Mouse (Mus musculus) small intestine, adult 2 months (tissue): ENCODE data around the gene Krt4.

Experiments used
- CTCF ChIP-seq: fragments of 200-500 bp; IDR thresholded peaks from 2 replicates; pipeline ENCODE4 v1.5.1; 2012; ENCODE audit warnings: low read depth, mild to moderate bottlenecking, control low read depth, inconsistent platforms, low read length, moderate library complexity, mixed read lengths; ENCODE audit not compliant: insufficient replicate concordance, insufficient read length; ENCODE audit errors: extremely low read depth
- POLR2A ChIP-seq: fragments of 200-500 bp; IDR thresholded peaks from 2 replicates; pipeline ENCODE4 v1.6.1; 2012; ENCODE audit warnings: low read depth, mild to moderate bottlenecking, control low read depth, inconsistent platforms, low read length, moderate library complexity

DNA sequence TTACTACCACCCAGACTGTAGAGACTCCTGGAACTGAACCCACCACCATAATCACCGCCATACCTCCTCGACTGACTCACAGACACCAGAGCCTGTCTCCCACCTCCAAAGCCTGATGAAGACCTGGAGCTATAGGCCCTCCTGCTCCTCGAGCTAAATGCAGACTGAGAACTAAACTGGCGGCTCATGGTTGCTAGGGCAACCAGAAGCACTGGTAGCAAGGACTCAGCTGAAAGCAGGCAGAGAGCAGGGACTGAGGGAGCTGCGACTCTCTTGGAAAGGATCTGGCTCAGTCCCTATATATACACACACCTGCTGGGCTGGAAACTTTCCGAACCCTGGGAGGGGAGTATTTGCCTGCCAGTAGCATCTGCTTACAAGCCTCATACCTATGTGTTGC, 55.1 kb downstream of the Krt4 start, which contains the start of gene Krt77:
- TF ChIP-seq POLR2A (no peak), CTCF (no peak)
